Mouse (Mus musculus) frontal cortex, adult 2 months (tissue): ENCODE data around the gene Ttc37. TPM values are rescaled to one million over a fixed set of nuclear protein-coding genes. Genes with fewer than 3 reads are reported as not detected.
A peak's percentile ranks its signal among the peaks of the same experiment; 100 is the strongest.

Experiments
- DNase-seq, 2 experiments: peaks; one replicate each; pipeline ENCODE4 v3.0.0; 2022; ENCODE audit warnings: low spot score in 1 of 2; ENCODE audit errors: extremely low spot score in 1 of 2
- polyA plus RNA-seq: library from polyadenylated mRNA; depleted of rRNA; stranded (reverse); fragments of >200 nt; gene quantifications from 2 replicates; pipeline ENCODE4 v1.2.3, GENCODE M21; 2012; rRNA removed

Gene Ttc37
- polyA plus RNA-seq, 1 experiment = 12.5 TPM

DNA sequence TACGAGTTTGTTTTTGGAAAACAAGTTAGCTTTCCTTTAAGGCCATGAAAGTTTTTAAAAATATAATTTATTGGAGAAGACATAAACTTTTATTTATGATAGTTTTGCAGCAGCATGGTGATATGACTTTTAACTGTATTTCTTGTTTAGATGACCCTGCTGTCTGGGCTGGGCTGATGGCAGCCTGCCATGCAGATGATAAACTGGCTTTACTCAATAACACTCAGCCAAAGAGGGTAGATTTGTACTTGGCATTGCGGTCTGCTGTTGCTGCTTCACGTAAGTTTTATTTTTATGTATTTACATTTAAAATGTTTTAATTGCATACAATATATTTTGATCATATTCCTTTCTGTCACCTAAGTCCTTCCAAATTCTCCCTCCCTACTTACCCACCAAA, 58.6 kb downstream of the Ttc37 start:
- no peak for DNase-seq

DNA sequence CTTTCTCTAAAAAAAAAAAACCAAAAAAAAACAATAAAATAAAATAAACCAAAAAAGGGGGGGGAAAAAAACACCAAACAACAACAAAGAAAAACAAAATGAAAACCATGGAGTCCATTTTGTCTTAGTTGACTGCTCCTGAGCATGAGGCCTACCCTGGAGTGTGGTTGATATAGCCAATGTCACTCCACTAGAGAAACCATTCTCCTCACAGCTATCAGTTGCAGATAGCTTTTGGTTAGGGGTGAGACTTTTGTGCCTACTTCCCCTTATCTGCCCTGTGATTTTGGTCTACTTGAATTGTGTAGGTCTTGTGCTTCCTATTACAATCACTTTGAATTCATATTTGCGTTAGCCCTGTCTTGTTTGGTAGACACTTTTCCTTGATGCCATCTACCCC, 59.0 kb downstream of the Ttc37 start:
- no peak for DNase-seq

DNA sequence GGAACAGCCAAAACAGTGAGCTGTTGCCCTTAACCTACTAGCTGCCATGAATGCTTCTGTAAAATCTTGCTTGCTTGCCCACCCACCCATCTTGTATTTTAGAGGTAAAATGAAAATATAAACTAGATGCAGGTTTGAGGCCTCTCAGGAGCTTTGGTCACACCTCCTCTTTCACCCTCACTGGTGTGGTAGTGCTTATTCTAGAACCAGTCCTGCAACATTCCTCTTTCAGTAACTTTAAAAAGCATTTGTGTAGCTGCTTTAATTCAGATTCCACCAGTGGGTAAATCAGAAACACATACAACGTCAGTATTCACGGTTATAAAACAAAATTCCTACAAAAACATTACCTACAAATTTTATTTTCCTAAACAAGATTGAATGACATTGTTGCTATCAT, 62.1 kb downstream of the Ttc37 start:
- no peak for DNase-seq

DNA sequence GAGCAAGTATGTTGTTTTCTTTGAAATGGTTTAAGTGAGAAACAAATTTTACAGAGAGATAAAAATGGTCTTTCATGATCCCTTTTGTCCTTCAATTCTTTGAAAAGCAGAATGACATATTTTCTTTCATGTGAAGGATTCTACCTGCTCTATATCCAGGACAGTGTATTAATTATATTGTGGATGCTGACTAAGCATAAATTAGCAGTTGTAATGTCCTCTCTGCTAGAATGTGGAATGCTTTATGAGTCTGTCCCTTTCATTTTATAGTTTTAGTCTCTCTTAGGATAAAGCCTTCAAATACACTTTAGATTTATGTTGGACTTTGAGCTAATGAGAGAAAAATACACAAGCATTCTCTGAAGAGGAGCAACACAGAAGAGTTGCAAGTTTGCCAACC, 75.8 kb downstream of the Ttc37 start:
- no peak for DNase-seq

DNA sequence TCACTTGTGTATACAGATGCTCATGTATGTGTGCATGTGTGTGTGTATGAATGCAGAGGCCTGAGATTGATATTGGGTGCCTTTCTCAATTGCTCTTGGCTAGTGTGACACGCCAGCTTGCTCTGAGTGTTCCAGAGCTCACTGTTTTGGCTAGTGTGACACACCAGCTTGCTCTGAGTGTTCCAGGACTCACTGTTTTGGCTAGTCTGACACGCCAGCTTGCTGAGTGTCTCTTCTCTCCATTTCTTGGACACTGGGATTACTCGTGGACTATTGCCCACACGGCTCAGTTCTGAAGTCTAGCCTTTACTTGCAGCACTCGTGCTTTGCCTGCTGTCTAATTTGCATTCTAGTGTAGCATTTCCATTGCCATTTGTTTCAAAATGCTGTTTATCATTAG, 80.2 kb downstream of the Ttc37 start:
- DNase-seq = no peak

DNA sequence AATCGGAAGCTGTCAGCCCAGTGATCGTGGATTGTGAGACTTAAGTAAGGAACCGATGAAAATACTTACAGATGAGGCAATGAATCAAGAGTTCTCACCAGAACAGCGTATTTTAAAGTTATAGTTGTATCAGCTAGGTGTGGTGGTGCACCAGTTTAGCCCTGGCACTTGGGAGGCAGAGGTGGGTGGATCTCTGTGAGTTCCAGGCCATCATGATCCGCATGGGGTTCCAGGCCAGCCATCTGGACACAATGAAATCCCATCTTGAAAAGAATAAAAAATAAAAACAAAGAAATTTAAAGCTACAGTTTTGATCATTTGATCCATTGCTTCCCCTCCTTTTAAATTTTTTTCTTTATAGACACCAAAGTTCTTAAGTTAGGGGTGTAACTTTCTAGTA, 89.1 kb downstream of the Ttc37 start:
- no peak for DNase-seq

GRCm38 (mm10) chr13:76189190-76189589, 90.7 kb downstream of the Ttc37 start:
- peak in 1 of 2 experiments; percentile 47 for DNase-seq

DNA sequence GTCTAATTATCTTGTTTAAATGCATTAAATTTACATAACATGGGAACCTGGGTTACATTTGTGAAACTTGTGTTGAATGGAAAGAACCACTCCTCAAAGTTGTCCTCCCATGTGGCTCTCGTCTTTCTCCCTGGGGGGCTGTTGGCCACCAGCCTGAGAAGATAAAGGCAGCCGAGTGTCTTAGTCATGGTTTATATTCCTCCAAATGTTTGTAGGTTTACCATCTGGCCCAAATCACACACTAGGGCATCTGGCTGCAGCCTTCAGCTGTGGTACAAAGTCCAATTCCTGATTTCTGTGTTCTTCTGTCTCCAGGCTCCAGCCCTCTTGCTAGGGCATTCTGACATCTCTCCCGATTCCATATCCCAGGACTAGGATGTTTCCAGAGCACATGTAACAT, 91.7 kb downstream of the Ttc37 start:
- peak in 1 of 2 experiments; percentile 32 for DNase-seq

DNA sequence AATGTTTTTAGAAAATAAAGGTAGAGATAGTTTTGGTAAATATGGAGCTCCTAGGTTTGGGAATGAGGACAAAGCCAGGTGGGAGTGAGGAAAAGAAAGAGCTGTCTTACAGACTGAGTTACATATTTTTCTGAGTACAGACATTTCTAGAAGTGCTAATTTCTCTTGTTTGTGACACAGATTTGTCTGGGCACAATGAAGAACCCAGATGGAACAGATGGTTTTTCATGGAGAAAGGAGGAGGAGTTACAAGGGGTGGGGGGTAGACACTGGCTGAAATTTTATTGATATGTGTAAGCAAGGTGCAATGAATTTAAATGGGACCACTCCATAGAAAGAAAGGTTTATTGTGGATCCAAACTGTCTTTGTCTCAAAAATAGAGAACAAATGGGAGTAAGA, 96.4 kb downstream of the Ttc37 start:
- peak in 1 of 2 experiments; percentile 31 for DNase-seq

GRCm38 (mm10) chr13:76195431-76196138, 97.1 kb downstream of the Ttc37 start:
- no peak for DNase-seq

DNA sequence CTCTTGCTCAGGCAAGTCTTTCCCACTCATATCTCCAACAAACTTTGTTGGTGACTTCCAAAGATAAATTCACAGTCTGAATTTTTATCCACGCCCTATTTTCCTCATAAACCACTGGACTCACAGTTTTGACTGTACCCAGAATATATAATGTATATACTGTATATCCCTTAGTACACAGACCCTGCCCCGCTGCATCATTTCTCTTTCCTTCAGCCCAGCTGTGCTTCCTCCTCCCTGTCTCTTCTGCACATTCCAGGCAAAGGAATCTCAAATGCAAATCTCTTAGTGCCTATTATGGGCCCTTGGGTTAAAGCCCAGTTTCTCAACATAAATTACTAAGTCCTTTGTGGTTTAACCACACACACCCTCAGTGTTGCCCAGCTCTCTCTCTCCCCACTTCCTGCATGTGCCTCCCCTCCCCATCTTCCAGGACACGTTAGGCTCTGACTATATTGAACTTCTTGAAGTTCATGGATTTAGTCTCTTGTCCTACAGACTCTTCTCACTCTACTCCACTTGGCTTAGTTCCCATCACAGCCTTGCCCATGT, 98.8 kb downstream of the Ttc37 start:
- DNase-seq = peak in 1 of 2 experiments; percentile 22

DNA sequence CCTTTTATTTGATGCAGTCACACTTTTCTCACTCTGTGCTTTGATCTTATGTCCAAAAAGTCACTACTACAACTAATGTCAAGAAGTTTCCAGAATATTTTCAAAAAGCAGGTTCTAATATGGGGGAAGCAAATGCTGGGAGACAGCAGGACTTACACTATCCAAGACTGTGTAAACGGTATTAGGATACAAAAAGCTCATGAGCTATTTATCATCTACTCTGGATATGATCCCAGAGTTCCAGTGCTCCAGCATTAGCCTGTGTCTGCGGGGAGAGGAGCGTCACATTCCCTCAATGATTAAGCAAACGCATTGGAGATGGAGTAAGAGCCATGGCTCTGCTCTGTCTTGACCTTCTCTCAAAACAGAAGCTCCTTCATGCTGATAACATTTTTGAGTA, 101.4 kb downstream of the Ttc37 start:
- no peak for DNase-seq

GRCm38 (mm10) chr13:76214928-76215327, 116.4 kb downstream of the Ttc37 start:
- no peak for DNase-seq

- DNase-seq = peak in 1 of 2 experiments; percentile 79
These were observed 116.9 kb downstream of the Ttc37 start for GRCm38 (mm10) chr13:76215397-76215796.

Other genes with a start within 250 kb of the Ttc37 start
- 15.4 and 16.5 TPM in 2 replicates for gene Rhobtb3, start 154.8 kb upstream of the Ttc37 start, polyA plus RNA-seq
- gene Spata9, start 131.6 kb upstream of the Ttc37 start, polyA plus RNA-seq = 0.22 and 0.42 TPM in 2 replicates
- 13.6 and 16.6 TPM in 2 replicates for gene Rfesd, start 80.0 kb upstream of the Ttc37 start, polyA plus RNA-seq
- 3.6 TPM in 2 replicates for gene Gpr150, start 41.7 kb upstream of the Ttc37 start, polyA plus RNA-seq
- gene Arsk, start 74 bp upstream of the Ttc37 start, polyA plus RNA-seq = 5.1 and 6.3 TPM in 2 replicates
- gene Fam81b, start 206.3 kb downstream of the Ttc37 start, polyA plus RNA-seq = 0.29 and 0.38 TPM in 2 replicates